Mouse (Mus musculus): ENCODE data around the gene Gm20503.

- TF ChIP-seq TCF12 (IDR thresholded peaks at IDR 0.05; ENCODE audit: low read depth, low read length), result no peak
- no peak for TF ChIP-seq CTCF (conservative IDR thresholded peaks at IDR 0.05 in 1 of 2, IDR thresholded peaks at IDR 0.05 in 1 of 2; ENCODE audit: low read depth in 2 of 2, low read length in 2 of 2)
- TF ChIP-seq POLR2A (IDR thresholded peaks at IDR 0.05; ENCODE audit: low read depth, low read length), result no peak
- no peak for TF ChIP-seq HCFC1 (IDR thresholded peaks at IDR 0.05; ENCODE audit: low read depth, low read length)
- no peak for TF ChIP-seq SIN3A (IDR thresholded peaks at IDR 0.05; ENCODE audit: low read length)
- no peak for TF ChIP-seq POLR2AphosphoS2 (IDR thresholded peaks at IDR 0.05; ENCODE audit: low read depth, low read length)
- no peak for TF ChIP-seq MAFK (IDR thresholded peaks at IDR 0.05; ENCODE audit: insufficient replicate concordance, low read length)
- TF ChIP-seq MAX (IDR thresholded peaks at IDR 0.05; ENCODE audit: low read length), result no peak
- TF ChIP-seq EP300 (IDR thresholded peaks at IDR 0.05; ENCODE audit: low read length), result no peak
- TF ChIP-seq CHD2 (IDR thresholded peaks at IDR 0.05; ENCODE audit: low read length), result no peak
- TF ChIP-seq BHLHE40 (IDR thresholded peaks at IDR 0.05; ENCODE audit: low read depth, low read length), result no peak
- no peak for TF ChIP-seq KAT2A (IDR thresholded peaks at IDR 0.05; ENCODE audit: insufficient replicate concordance, low read length)
- no peak for TF ChIP-seq MXI1 (IDR thresholded peaks at IDR 0.05; ENCODE audit: low read depth, low read length)
Measured at GRCm38 (mm10) chr4:58994762-58995161, 8.2 kb upstream of the Gm20503 start, which contains the start of gene Dnajc25.

All from CH12.LX (cell line).